Mouse (Mus musculus): ENCODE data around the gene Wscd2.

GRCm38 (mm10) chr5:113468625-113469024 is 21.5 kb upstream of the Wscd2 start:
- no peak for TF ChIP-seq POLR2A (IDR thresholded peaks at IDR 0.05; ENCODE audit: insufficient read depth, low read depth, low read length)
- TF ChIP-seq CTCF (IDR thresholded peaks at IDR 0.05) = no peak
- no peak for TF ChIP-seq EP300 (IDR thresholded peaks at IDR 0.05; ENCODE audit: insufficient read depth, low read depth, low read length)

All from heart, adult 2 months (tissue).